16 mouse cellular contexts compared by ENCODE assay signal in the genomic region with DNA sequence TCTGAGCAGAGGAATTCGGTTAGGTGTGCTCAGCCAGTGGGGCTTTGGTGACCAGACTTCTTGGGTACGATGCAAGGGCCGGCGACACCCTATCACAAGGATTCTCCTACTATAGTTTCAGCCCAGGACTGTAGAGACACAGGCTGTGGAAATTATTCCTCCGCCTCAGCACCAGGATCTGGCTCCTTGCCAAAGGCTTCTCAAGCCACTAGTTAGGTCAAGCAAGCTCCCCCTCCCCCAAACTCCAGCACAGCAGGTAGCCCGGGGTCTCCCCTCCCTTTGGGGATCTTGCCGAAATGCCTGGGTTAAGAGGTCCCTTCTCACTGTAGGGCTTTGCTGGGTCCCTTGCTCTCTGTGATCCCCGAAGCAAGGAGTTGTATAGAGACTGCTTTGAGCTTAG. TPM values are rescaled to one million over a fixed set of nuclear protein-coding genes. Genes with fewer than 3 reads are reported as not detected.
"Had no signal": no experiment of that assay in that cellular context is flagged by ENCODE, and none has a peak within 500 bp of the region (broad histone marks: within the 10 kb centered on the region; RNA-seq: fewer than 3 reads in every experiment).

No protein-coding gene starts in this region.

- H3K9me3 ChIP-seq: kidney, embryonic 15.5 days; liver, embryonic 13.5 days; megakaryocyte, embryonic 14.5 days had no signal

- ATAC-seq: liver, postnatal 0 days; lung, postnatal 0 days; midbrain, embryonic 16.5 days had no signal

- DNase-seq: kidney, adult 18-20 months; kidney, postnatal 25 days; liver; liver, embryonic 13.5 days; liver, postnatal 0 days; thymus, postnatal 14 days had no signal

- H3K9ac ChIP-seq: kidney, embryonic 15.5 days; liver, embryonic 13.5 days; liver, postnatal 0 days had no signal

- H3K27ac ChIP-seq: kidney, embryonic 15.5 days; left cerebral cortex, adult 2 months; liver, embryonic 13.5 days; macrophage; stomach, postnatal 0 days had no signal

- H3K4me3 ChIP-seq: kidney, embryonic 15.5 days; left cerebral cortex, adult 2 months; liver, embryonic 13.5 days; megakaryocyte, embryonic 14.5 days had no signal

- H3K4me1 ChIP-seq: kidney, embryonic 15.5 days; liver, embryonic 13.5 days had no signal

- H3K4me2 ChIP-seq: kidney, embryonic 15.5 days; liver, embryonic 13.5 days; midbrain, embryonic 11.5 days had no signal

RNA-seq across cellular contexts. Expression of a gene that starts 30.8 kb away (rescaled TPM):
- polyA plus RNA-seq: liver, embryonic 13.5 days; liver, postnatal 0 days; lung, postnatal 0 days; macrophage had no signal

RNA-seq across cellular contexts. Expression of a gene that starts 41.4 kb away (rescaled TPM):
- polyA plus RNA-seq: kidney, embryonic 15.5 days; limb, embryonic 11.5 days; liver, embryonic 13.5 days; liver, postnatal 0 days; lung, postnatal 0 days; macrophage; midbrain, embryonic 11.5 days; midbrain, embryonic 16.5 days; neural tube, embryonic 14.5 days; stomach, postnatal 0 days had no signal
